Mouse (Mus musculus) neural tube, embryonic 15.5 days (tissue): ENCODE results near the gene Slc2a8. TPM values are rescaled to one million over a fixed set of nuclear protein-coding genes. Genes with fewer than 3 reads are reported as not detected.
A peak's percentile ranks its signal among the peaks of the same experiment; 100 is the strongest.

Experiments
- ATAC-seq: fragments of 200-750 bp; cut with Nextera tagmentation; 2 replicates; pipeline ENCODE4 v1.8.0; 2017; ENCODE audit warnings: mild to moderate bottlenecking, moderate TSS enrichment, moderate library complexity; ENCODE audit not compliant: low FRiP score
- H3K27ac ChIP-seq: fragments of 300-500 bp; sonication (generic); replicated peaks from 2 replicates; pipeline ENCODE4 v1.5.1; 2015; ENCODE audit warnings: mild to moderate bottlenecking, inconsistent platforms
- H3K27me3 ChIP-seq: fragments of 300-500 bp; sonication (generic); replicated peaks from 2 replicates; pipeline ENCODE4 v1.6.1; 2015; ENCODE audit warnings: inconsistent platforms
- H3K36me3 ChIP-seq: fragments of 300-500 bp; sonication (generic); 2 replicates; pipeline ENCODE4 v1.6.1; 2015; ENCODE audit warnings: inconsistent platforms
- H3K4me1 ChIP-seq: fragments of 300-500 bp; sonication (generic); 2 replicates; pipeline ENCODE4 v1.6.1; 2015; ENCODE audit warnings: inconsistent platforms
- H3K4me2 ChIP-seq: fragments of 300-500 bp; sonication (generic); 2 replicates; pipeline ENCODE4 v1.6.1; 2015; ENCODE audit warnings: inconsistent platforms, mild to moderate bottlenecking, moderate library complexity
- H3K4me3 ChIP-seq: fragments of 300-500 bp; sonication (generic); replicated peaks from 2 replicates; pipeline ENCODE4 v1.5.1; 2015; ENCODE audit warnings: mild to moderate bottlenecking, inconsistent platforms
- H3K9ac ChIP-seq: fragments of 300-500 bp; sonication (generic); replicated peaks from 2 replicates; pipeline ENCODE4 v1.6.1; 2015; ENCODE audit warnings: mild to moderate bottlenecking, inconsistent platforms
- H3K9me3 ChIP-seq: fragments of 300-500 bp; sonication (generic); replicated peaks from 2 replicates; pipeline ENCODE4 v1.6.1; 2016; ENCODE audit warnings: inconsistent platforms
- WGBS: fragments of 180-500 bp; shearing (Covaris S2); methylation state at CpG from one replicate; pipeline ENCODE4 v1.1.7; 2015; ENCODE audit warnings: mixed read lengths; 5-methylcytosine and 5-hydroxymethylcytosine counted together
- polyA plus RNA-seq: library from polyadenylated mRNA; unstranded; fragments of >200 nt; fragmentation: Nextera tagmentation; extraction: Ambion mirVana; gene quantifications from 2 replicates; pipeline ENCODE4 v1.2.1, GENCODE M21; 2015

Slc2a8 gene
- polyA plus RNA-seq, 1 experiment from 2014 or later: 27.6 TPM

- H3K9me3 ChIP-seq: no peaks in the 10 kb centered on the region
- H3K9ac ChIP-seq: peak overlapping the region; percentile 88
- H3K4me2 ChIP-seq: peak overlapping the region; percentile 81
- H3K27me3 ChIP-seq: no peaks in the 10 kb centered on the region
- H3K36me3 ChIP-seq: peaks cover 24% of the 10 kb centered on the region
- H3K4me3 ChIP-seq: peak overlapping the region; percentile 76
- peaks cover 49% of the 10 kb centered on the region for H3K4me1 ChIP-seq
- peak; percentile 3; the same call in 1 of the 2 replicates for ATAC-seq
- 1% methylated on average over 33 of the region's 33 CpGs for WGBS
- peak overlapping the region; percentile 79 for H3K27ac ChIP-seq
These were observed 19.6 kb downstream of the Slc2a8 start for GRCm38 (mm10) chr2:32962062-32962874.

- ATAC-seq: peak; percentile 94
- H3K36me3 ChIP-seq: peaks cover 30% of the 10 kb centered on the region
These were observed 20.5 kb downstream of the Slc2a8 start, which contains the start of the genes Rpl12 and Lrsam1 for GRCm38 (mm10) chr2:32961192-32961995. Gene Rpl12, plus strand, starts transcription at chr2:32961559. Gene Lrsam1, minus strand, starts transcription at chr2:32961614.

DNA sequence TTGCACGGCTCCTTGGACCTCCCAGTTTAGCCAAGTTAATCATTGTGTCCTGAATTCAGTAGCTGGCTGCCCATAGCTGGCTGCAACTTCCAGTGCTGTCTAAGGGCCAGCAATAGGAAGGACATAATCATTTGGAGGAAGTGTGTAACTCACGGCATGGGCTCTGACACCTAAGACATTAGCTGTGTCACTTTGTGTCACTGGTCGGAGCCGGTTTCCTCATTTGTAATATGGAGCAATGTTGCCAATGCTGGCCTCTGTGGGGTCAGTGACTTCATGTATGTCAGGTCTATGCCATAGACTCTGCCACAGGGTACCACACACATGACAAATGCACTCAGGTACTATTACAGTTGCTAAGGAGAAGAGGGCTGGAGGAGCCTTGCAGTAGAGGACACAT is 21.6 kb downstream of the Slc2a8 start:
- peak overlapping the region; percentile 76 for H3K4me3 ChIP-seq
- H3K9ac ChIP-seq: peak overlapping the region; percentile 88; the same call in 1 of the 2 replicates
- H3K9me3 ChIP-seq: no peaks in the 10 kb centered on the region
- H3K4me1 ChIP-seq: peaks cover 38% of the 10 kb centered on the region
- H3K36me3 ChIP-seq: peaks cover 41% of the 10 kb centered on the region
- 90% methylated on average over 4 of the region's 4 CpGs for WGBS
- no peaks in the 10 kb centered on the region for H3K27me3 ChIP-seq
- H3K27ac ChIP-seq: no peak overlapping the region
- peak overlapping the region; percentile 81 for H3K4me2 ChIP-seq
- no peak for ATAC-seq

More at GRCm38 (mm10) chr2:32961192-32961995, 20.5 kb downstream of the Slc2a8 start, which contains the start of the genes Rpl12 and Lrsam1:
- peak within 1 kb of the TSS; percentile 76 for H3K4me3 ChIP-seq
- peaks cover 47% of the 10 kb centered on the region for H3K4me1 ChIP-seq
- peak within 1 kb of the TSS; percentile 88 for H3K9ac ChIP-seq
- no peaks in the 10 kb centered on the region for H3K9me3 ChIP-seq
- no peaks in the 10 kb centered on the region for H3K27me3 ChIP-seq
- H3K4me2 ChIP-seq: peak within 1 kb of the TSS; percentile 81
- WGBS: 3% methylated on average over 55 of the region's 55 CpGs
- peak within 1 kb of the TSS; percentile 79 for H3K27ac ChIP-seq

DNA sequence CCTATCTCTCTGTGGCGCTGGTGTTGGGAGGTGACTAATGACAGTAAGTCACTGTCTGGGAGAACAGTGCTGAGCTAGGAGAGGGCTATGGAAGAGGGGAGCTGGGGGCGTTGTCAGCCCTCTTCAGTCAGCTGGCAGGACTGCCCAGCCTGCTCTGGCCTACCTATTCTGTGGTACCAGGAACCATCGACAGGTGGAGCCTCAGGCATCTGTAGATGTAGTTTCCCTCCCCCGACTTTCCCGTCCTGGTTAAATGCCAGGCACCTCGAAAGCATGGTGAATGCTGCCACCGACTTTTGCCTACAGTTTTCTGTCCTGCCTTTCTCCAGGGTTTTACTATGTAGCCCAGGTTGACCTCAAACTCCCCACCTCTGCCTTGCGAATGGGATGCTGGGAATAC is 24.5 kb downstream of the Slc2a8 start:
- no peaks in the 10 kb centered on the region for H3K27me3 ChIP-seq
- no peak overlapping the region for H3K4me2 ChIP-seq
- WGBS: 61% methylated on average over 8 of the region's 8 CpGs
- no peak overlapping the region for H3K9ac ChIP-seq
- no peak for ATAC-seq
- no peaks in the 10 kb centered on the region for H3K9me3 ChIP-seq
- H3K36me3 ChIP-seq: peaks cover 45% of the 10 kb centered on the region
- H3K27ac ChIP-seq: no peak overlapping the region
- H3K4me3 ChIP-seq: no peak overlapping the region
- H3K4me1 ChIP-seq: peaks cover 15% of the 10 kb centered on the region

- no peak overlapping the region for H3K4me3 ChIP-seq
- no peaks in the 10 kb centered on the region for H3K27me3 ChIP-seq
- H3K27ac ChIP-seq: no peak overlapping the region
- no peaks in the 10 kb centered on the region for H3K4me1 ChIP-seq
- no peak overlapping the region for H3K4me2 ChIP-seq
- peaks cover 63% of the 10 kb centered on the region for H3K36me3 ChIP-seq
- 92% methylated on average over 2 of the region's 2 CpGs for WGBS
- no peak for ATAC-seq
- no peak overlapping the region for H3K9ac ChIP-seq
- no peaks in the 10 kb centered on the region for H3K9me3 ChIP-seq
These were observed 27.3 kb downstream of the Slc2a8 start for GRCm38 (mm10) chr2:32954581-32954980.

DNA sequence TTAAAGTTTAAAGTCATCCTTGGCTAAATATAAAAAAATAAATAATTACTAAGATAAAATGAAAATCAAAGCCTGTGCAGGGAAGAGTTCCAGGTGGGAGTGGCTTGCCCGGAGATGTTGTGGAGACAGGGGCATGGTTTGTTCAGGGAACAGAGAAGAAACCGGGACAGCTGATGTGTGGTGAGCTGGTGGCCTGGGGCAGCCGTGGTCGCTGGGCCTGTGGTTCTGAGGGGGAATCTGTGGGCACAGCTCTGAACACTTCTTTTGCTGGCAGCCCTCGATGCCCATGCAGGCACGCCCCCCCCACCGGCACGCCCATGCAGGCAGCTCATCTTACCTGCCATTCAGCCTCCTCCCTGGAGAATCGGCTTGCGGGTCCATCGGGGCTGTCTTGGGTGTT is 34.4 kb downstream of the Slc2a8 start:
- ATAC-seq: no peak
- H3K4me1 ChIP-seq: no peaks in the 10 kb centered on the region
- no peak overlapping the region for H3K27ac ChIP-seq
- no peak overlapping the region for H3K9ac ChIP-seq
- no peak overlapping the region for H3K4me2 ChIP-seq
- 93% methylated on average over 11 of the region's 11 CpGs for WGBS
- no peaks in the 10 kb centered on the region for H3K27me3 ChIP-seq
- peaks cover 78% of the 10 kb centered on the region for H3K36me3 ChIP-seq
- H3K9me3 ChIP-seq: no peaks in the 10 kb centered on the region
- H3K4me3 ChIP-seq: no peak overlapping the region

DNA sequence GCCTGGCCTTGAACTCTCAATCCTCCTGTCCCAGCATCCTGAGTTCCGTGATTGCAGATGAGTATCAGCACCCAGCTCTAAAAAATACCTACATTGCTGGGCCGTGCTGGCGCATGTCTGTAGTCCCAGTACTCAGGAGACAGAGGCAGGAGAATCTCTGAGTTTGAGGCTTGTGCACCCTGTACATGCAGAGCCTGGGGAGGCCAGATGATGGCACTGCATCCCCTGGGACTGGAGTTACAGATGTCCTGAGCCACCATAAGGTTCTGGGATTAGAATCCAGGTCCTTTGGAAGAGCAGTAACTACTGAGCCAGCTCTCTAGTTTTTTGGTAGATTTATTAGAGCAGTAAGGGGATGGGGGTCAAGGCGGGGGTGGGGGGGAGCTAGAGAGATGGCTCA is 41.4 kb downstream of the Slc2a8 start:
- no peak overlapping the region for H3K4me2 ChIP-seq
- no peaks in the 10 kb centered on the region for H3K9me3 ChIP-seq
- H3K36me3 ChIP-seq: peaks cover 82% of the 10 kb centered on the region
- no peaks in the 10 kb centered on the region for H3K4me1 ChIP-seq
- no peak for ATAC-seq
- WGBS: 92% methylated on average over 4 of the region's 4 CpGs
- no peak overlapping the region for H3K27ac ChIP-seq
- H3K27me3 ChIP-seq: no peaks in the 10 kb centered on the region
- no peak overlapping the region for H3K9ac ChIP-seq
- no peak overlapping the region for H3K4me3 ChIP-seq

DNA sequence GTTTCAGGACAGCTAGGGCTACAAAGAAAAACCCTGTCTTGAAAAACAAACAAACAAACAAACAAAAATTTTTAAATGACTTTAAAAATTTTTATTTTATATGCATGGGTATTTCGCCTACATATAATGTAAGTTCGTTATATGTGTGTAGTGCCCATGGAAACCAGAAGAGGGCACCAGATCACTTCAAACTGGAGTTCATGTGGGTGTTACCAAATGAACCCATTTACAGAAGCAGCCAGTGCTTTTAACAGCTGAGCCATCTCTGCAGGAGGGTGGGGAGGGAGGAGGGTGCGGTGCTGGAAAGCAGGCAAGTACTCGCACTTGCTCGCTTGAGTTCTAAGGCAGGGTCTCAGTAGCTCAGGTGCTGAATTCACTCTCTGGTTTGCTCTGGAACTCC is 42.5 kb downstream of the Slc2a8 start:
- Histone ChIP-seq H3K27ac (no peak overlapping the region), H3K9ac (no peak overlapping the region), H3K36me3 (peaks cover 81% of the 10 kb centered on the region), H3K4me1 (no peaks in the 10 kb centered on the region), H3K4me2 (no peak overlapping the region), H3K4me3 (no peak overlapping the region), H3K27me3 (no peaks in the 10 kb centered on the region), H3K9me3 (no peaks in the 10 kb centered on the region)
- ATAC-seq: no peak
- 63% methylated on average over 5 of the region's 5 CpGs for WGBS

- H3K36me3 ChIP-seq: peaks cover 83% of the 10 kb centered on the region
- no peak overlapping the region for H3K9ac ChIP-seq
- no peaks in the 10 kb centered on the region for H3K9me3 ChIP-seq
- no peak overlapping the region for H3K4me3 ChIP-seq
- H3K27me3 ChIP-seq: no peaks in the 10 kb centered on the region
- 95% methylated on average over 5 of the region's 5 CpGs for WGBS
- no peak overlapping the region for H3K4me2 ChIP-seq
- no peak for ATAC-seq
- no peaks in the 10 kb centered on the region for H3K4me1 ChIP-seq
- H3K27ac ChIP-seq: no peak overlapping the region
These were observed 43.1 kb downstream of the Slc2a8 start for GRCm38 (mm10) chr2:32938741-32939140.

GRCm38 (mm10) chr2:32931730-32932129 is 50.2 kb downstream of the Slc2a8 start:
- Histone ChIP-seq H3K27ac (no peak overlapping the region), H3K9me3 (no peaks in the 10 kb centered on the region), H3K9ac (no peak overlapping the region), H3K36me3 (peaks cover 65% of the 10 kb centered on the region), H3K27me3 (no peaks in the 10 kb centered on the region), H3K4me3 (no peak overlapping the region), H3K4me2 (no peak overlapping the region), H3K4me1 (peaks cover 7% of the 10 kb centered on the region; the same call in 1 of the 2 replicates)
- 75% methylated on average over 7 of the region's 7 CpGs for WGBS
- no peak for ATAC-seq

DNA sequence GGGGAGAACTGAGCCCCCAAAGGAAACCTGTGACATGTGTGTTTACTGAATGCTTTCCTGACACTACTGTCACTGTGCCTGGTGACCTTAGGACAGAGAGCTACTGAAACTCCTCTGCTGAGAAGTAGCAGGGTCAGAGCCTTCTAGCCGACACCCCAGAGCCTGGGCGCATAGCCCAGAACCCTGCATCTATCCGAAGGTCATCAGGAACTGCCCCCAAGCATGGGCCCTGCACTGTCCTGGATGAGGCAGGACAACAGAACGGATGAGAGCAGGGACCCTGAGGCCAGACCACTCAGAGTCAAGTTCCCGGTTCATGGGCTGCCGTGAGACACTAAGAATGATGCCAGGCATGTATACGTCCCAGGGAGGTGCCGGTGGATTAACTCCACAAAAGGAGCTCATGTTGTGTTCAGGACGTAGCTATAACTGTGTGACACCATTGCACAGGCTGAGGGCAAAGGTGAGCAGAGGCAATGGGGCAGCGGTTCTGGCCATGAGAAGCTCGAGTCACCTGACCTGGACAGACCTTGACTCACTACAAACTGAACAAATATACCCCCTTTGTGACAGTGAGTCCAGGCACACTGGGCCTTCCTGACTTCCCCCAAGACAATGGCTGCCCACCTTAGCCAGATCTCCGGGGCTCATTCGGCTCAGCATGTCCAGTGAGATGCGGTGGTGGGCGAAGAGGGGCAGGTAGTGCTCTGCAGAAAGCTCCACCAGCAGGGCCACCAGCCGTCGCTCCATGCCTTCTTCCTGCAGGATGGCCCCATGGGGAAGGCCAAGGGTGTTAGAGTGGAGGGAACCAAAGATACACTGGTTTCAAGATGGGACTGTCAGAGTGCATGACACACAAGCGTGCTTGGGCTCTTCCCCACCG is 52.7 kb downstream of the Slc2a8 start:
- H3K27ac ChIP-seq: no peak overlapping the region
- H3K9ac ChIP-seq: no peak overlapping the region
- H3K36me3 ChIP-seq: peaks cover 58% of the 10 kb centered on the region
- H3K4me1 ChIP-seq: peaks cover 7% of the 10 kb centered on the region; the same call in 1 of the 2 replicates
- no peaks in the 10 kb centered on the region for H3K27me3 ChIP-seq
- ATAC-seq: no peak
- H3K4me2 ChIP-seq: no peak overlapping the region
- H3K9me3 ChIP-seq: no peaks in the 10 kb centered on the region
- no peak overlapping the region for H3K4me3 ChIP-seq
- WGBS: 87% methylated on average over 19 of the region's 19 CpGs
